Mouse (Mus musculus): Measurements from ENCODE around the gene Nek7.

Nek7 gene

GRCm38 (mm10) chr1:138608336-138608735, 11.6 kb downstream of the Nek7 start:
- DNase-seq (ENCODE audit: low spot score in 2 of 2), result no peak

GRCm38 (mm10) chr1:138607862-138608261, 12.1 kb downstream of the Nek7 start:
- no peak for DNase-seq (ENCODE audit: low spot score in 2 of 2)

- no peak for DNase-seq (ENCODE audit: low spot score in 2 of 2)
Observed at GRCm38 (mm10) chr1:138606771-138607170, 13.2 kb downstream of the Nek7 start.

GRCm38 (mm10) chr1:138604736-138605135, 15.2 kb downstream of the Nek7 start:
- no peak for DNase-seq (ENCODE audit: low spot score in 2 of 2)

GRCm38 (mm10) chr1:138603974-138604373, 16.0 kb downstream of the Nek7 start:
- DNase-seq (ENCODE audit: low spot score in 2 of 2), result no peak

- no peak for DNase-seq (ENCODE audit: low spot score in 2 of 2)
Observed at GRCm38 (mm10) chr1:138598087-138598486, 21.9 kb downstream of the Nek7 start.

GRCm38 (mm10) chr1:138596127-138596706, 23.7 kb downstream of the Nek7 start:
- DNase-seq (ENCODE audit: low spot score in 2 of 2), result no peak

- no peak for DNase-seq (ENCODE audit: low spot score in 2 of 2)
Observed at GRCm38 (mm10) chr1:138594910-138595309, 25.0 kb downstream of the Nek7 start.

GRCm38 (mm10) chr1:138593922-138594321, 26.0 kb downstream of the Nek7 start:
- DNase-seq (ENCODE audit: low spot score in 2 of 2), result no peak

- DNase-seq (ENCODE audit: low spot score in 2 of 2), result no peak
Observed at GRCm38 (mm10) chr1:138592466-138592865, 27.5 kb downstream of the Nek7 start.

GRCm38 (mm10) chr1:138590451-138591022, 29.4 kb downstream of the Nek7 start:
- DNase-seq (ENCODE audit: low spot score in 2 of 2), result no peak

- no peak for DNase-seq (ENCODE audit: low spot score in 2 of 2)
Observed at GRCm38 (mm10) chr1:138589126-138589525, 30.8 kb downstream of the Nek7 start.

- no peak for DNase-seq (ENCODE audit: low spot score in 2 of 2)
Observed at GRCm38 (mm10) chr1:138587812-138588211, 32.1 kb downstream of the Nek7 start.

- DNase-seq (ENCODE audit: low spot score in 2 of 2), result no peak
Observed at GRCm38 (mm10) chr1:138586891-138587290, 33.0 kb downstream of the Nek7 start.

GRCm38 (mm10) chr1:138584423-138585013, 35.4 kb downstream of the Nek7 start:
- DNase-seq (ENCODE audit: low spot score in 2 of 2), result no peak

- no peak for DNase-seq (ENCODE audit: low spot score in 2 of 2)
Observed at GRCm38 (mm10) chr1:138582225-138582624, 37.7 kb downstream of the Nek7 start.

- no peak for DNase-seq (ENCODE audit: low spot score in 2 of 2)
Observed at GRCm38 (mm10) chr1:138579822-138580492, 40.0 kb downstream of the Nek7 start.

GRCm38 (mm10) chr1:138579207-138579606, 40.7 kb downstream of the Nek7 start:
- DNase-seq (ENCODE audit: low spot score in 2 of 2), result no peak

GRCm38 (mm10) chr1:138576803-138577202, 43.1 kb downstream of the Nek7 start:
- no peak for DNase-seq (ENCODE audit: low spot score in 2 of 2)

- DNase-seq (ENCODE audit: low spot score in 2 of 2), result no peak
Observed at GRCm38 (mm10) chr1:138576066-138576697, 43.8 kb downstream of the Nek7 start.

GRCm38 (mm10) chr1:138575629-138576028, 44.3 kb downstream of the Nek7 start:
- DNase-seq (ENCODE audit: low spot score in 2 of 2), result no peak

- DNase-seq (ENCODE audit: low spot score in 2 of 2), result no peak
Observed at GRCm38 (mm10) chr1:138571565-138572361, 48.2 kb downstream of the Nek7 start.
